Mouse (Mus musculus) adrenal gland, postnatal 4 days (tissue): ENCODE measurements around the gene Rad23b. TPM values are rescaled to one million over a fixed set of nuclear protein-coding genes. Genes with fewer than 3 reads are reported as not detected.
A peak's percentile ranks its signal among the peaks of the same experiment; 100 is the strongest.
"Not testable (repeated sequence)": the region's sequence is repeated elsewhere in the genome, so short reads cannot be mapped to it uniquely, and the experiment has no call there.

Experiments used
- DNase-seq, 2 experiments: peaks; one replicate each; pipeline ENCODE4 v3.0.0; 2021 to 2022; ENCODE audit warnings: low spot score in 2 of 2, mixed read lengths in 2 of 2
- long read RNA-seq, 2 experiments: library from polyadenylated mRNA; stranded (forward); transcript quantifications; one replicate each; pipeline ENCODE4 v2.0.0; 2021
- total RNA-seq, 2 experiments: library from RNA; stranded (reverse); gene quantifications; 2 replicates each; pipeline ENCODE4 v1.2.3; 2021

The Rad23b gene
- 100 to 1,000 TPM; 130 to 141 TPM for total RNA-seq
- long read RNA-seq, experiment 1, transcript Rad23b-201 (10 exons, 3,810 nt) = major isoform, 22 of 31 reads
- long read RNA-seq, experiment 1, partial matches to known transcripts = 7 of 31 reads
- long read RNA-seq, experiment 1, other reads (novel, unspliced or antisense) = 2 of 31 reads
- long read RNA-seq, experiment 2, transcript Rad23b-201 (10 exons, 3,810 nt) = major isoform, 20 of 43 reads
- long read RNA-seq, experiment 2, partial matches to known transcripts = 9 of 43 reads
- long read RNA-seq, experiment 2, other reads (novel, unspliced or antisense) = 13 of 43 reads

- peak; percentile 100 for DNase-seq
Observed at GRCm38 (mm10) chr4:55349452-55350218, at the start of gene Rad23b. Rad23b (plus strand) TSS chr4:55350043.

DNA sequence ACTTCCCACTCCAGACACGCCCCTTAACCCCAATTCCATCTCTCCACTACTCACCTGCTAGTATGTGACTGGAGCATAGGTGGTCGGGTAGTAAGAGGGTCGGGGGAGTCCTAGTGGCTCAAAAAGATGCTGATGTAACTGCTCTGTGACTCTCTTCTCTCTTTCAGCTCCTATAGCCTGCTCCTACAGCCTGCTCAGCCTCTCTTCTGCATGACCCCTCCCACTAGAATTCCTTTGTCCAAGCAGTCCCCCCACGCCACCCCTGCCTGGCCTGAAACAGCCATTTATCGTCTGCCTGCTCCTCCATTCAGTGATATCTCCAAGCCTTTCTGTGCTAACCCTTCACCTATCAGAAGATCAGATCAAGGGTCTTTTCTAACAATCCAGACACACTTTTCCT lies 45.7 kb upstream of the Rad23b start:
- DNase-seq = no peak

DNA sequence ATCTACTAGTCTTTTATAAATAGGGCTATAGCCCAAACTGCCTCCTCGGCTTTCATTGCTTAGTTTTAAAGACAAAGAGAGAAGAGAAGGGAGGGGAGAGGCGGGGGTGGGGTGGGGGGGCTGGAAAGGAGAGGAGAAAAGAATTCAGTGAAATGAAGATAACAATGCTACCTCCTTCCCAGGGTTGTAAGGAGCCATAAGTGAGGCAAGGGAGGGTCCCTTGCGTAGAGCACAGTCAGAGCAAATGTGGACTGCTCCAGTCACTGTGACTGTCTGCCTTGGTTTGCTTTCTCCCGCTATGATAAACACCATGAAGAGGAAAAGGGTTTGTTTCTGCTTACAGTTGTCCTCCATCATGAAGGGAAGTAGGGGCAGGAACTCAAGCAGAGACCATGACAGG lies 43.2 kb upstream of the Rad23b start:
- no peak for DNase-seq

DNA sequence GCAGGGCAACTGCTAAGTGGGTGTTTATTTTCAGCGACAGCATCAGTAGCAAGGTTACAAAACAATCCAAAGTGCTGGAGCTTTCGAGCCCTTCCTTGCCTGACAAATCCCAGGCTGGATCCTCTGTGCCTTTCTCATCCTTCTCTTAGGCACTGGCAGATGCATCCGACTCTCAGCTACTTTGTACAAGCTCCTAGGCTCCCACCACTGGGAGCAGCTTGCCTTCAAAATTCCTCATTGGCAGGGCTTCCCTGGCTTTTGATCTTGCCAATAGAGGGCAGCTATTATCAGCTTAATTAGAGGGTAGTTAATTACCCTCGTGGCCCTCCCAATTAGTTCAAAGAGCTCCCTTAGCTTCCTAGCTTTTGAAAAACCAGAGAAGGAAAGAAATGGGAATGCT lies 33.1 kb upstream of the Rad23b start:
- DNase-seq = no peak

- not testable (repeated sequence) for DNase-seq
Observed at GRCm38 (mm10) chr4:55318350-55318749, 31.5 kb upstream of the Rad23b start.

DNA sequence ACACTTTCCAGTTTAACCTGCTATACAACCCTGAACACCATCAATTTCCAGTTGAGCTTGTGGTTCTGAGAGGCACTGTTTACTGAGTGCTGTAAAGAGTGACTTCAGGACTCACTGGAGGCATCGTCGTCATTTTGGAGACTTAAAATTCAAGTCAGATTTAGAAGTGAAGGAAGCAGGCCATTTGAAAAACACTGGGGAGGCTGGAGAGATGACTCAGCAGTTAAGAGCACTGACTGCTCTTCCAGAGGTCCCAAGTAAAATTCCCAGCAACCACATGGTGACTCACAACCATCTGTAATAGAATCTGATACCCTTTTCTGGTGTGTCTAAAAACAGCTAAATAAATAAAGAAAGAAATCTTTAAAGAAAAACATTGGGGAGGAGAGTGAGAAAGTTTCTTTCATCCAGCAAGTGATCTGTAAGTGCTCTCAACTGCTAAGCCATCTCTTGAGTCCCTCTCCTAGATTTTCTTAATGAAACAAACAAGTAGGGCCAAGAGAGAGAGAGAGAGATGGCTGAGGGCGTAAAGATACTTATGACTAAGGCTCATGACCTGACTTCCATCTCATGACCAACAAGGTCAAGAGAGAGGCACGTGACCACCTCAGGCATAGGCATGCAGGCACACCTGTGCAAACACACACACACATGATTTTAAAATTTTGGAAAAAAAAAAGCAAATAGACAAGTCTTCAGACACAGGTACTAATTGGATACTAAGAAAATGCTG lies 23.9 kb upstream of the Rad23b start:
- DNase-seq = no peak

GRCm38 (mm10) chr4:55327508-55327907 lies 22.3 kb upstream of the Rad23b start:
- DNase-seq = no peak

DNA sequence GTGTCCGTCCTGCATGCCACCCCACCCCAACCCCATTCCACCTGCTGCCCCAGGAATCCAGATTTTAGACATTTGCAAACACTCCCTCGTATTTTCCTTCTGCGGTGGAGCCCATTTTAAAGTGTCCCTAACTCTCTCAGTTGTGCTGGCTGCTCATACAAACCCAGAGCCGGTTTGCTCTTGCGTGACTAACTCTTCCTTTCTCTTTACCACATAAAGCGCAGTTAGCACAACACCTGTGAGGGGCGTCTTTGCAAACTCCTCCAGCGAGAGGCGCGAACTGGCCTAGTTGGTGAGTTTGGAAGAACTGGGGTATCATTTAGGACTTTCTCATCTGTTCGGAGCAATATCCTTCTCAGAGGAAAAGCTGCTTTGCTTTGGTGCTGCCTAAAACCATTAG lies 21.4 kb upstream of the Rad23b start:
- no peak for DNase-seq

- DNase-seq = not testable (repeated sequence)
Observed at GRCm38 (mm10) chr4:55328928-55329327, 20.9 kb upstream of the Rad23b start.

- DNase-seq = no peak
Observed at GRCm38 (mm10) chr4:55329621-55330346, 20.1 kb upstream of the Rad23b start.

DNA sequence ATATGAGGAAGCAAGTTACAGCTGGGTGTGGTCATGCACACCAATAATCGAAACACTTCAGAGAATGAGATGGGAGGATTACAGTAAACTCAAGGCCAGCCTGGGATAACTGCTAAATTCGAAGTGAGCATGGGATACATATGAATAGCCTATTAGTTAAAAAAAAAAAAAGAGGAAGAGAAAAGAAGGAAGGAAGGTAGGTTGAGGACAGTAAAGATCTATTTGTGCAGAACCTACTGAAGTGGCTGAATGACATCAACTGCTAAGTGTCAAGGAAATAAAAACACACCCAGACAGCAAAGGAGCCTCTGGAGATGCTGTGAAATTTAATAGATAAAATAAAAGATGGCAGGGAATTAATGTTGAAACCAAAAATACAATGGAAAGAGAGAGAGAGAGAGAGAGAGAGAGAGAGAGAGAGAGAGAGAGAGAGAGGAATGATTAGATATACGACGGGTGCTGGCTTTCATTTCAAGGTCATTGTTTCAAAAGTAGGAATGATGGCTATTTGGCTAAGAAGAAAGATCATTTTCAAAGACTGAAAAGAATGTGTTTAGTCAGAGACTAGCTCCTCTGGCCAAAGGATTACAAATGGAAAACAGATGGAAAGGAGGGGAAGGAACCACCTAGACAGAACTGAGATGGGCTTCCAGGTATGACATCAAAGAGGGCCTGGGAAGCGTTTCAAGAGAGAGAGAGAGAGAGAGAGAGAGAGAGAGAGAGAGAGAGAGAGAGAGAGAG lies 14.6 kb upstream of the Rad23b start:
- no peak for DNase-seq

DNA sequence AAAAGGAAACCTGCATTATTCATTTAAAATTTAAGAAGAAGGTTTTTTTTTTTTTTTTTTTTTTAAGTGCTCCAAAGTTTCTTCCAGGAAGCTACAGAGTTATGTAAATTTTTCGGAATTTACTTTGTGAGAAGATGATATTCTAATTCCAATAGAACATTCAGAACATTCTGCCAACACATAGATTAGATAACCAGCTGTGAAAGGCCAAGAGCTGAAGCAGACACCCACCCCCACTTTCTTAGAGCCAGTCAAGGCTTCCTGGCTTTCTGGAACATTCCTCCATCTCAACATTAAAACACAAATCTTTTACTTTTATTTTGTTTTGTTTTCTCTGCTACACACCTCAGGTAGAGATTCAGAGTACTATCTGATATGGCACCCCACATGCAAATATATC lies 10.9 kb upstream of the Rad23b start:
- DNase-seq = no peak

DNA sequence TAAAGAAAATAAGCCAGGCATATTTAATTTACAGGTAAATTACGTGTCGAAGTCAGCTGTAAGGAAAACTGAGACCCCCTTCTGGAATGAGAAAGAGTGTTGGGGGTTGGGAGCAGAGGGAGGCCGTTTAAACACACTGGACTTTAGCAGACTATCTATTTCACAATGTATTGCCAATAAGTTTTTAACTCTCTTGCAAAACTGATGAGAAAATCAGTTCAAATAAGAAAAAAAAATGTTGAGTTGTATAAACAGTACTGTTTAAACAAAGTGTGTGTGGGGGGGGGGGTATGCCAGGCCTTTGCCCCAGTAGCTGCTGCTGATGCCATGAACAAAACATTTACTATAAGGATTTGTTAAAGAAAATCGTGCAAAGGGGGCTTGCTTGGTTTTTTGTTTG lies 10.5 kb upstream of the Rad23b start:
- DNase-seq = no peak

DNA sequence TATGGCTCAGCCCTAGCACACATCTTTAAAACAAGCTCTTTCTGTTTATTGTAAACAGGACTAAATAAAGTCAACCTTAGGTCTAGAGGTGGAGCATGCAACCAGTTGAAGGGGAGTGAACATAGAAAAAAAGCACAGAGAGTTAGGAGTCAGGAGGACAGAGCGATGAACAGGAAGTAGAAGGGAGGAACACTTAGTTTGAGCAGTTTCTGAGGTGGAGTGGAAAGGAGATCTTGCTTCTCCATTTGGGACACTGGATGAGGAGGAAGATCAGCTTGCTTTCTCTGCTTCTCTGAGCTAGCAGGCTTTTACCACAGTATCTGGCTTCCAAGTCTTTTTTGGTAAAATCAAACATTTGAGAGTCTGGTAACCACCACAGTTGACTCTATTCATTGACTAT lies 8.0 kb upstream of the Rad23b start:
- no peak for DNase-seq

- DNase-seq = no peak
Observed at GRCm38 (mm10) chr4:55342602-55343001, 7.2 kb upstream of the Rad23b start.

DNA sequence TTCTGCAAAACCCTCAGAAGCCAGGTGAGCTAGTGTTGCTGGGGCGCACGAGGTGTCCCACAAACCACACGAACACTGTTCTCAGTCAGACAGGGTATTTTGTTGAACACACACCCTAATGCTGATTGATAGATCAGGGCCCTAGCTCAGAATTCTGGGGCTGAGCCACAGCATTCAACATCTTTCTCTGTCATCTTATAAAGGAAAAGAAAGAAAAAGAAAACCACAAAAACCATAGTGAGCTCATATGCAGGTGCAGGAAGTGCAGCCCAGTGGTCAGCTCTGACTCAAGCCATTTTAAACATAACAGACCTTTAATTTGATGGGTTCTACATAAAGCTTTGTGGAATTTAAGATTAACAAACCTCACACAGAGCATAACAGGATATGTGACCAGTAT lies 6.6 kb upstream of the Rad23b start:
- no peak for DNase-seq

- no peak for DNase-seq
Observed at GRCm38 (mm10) chr4:55348759-55349451, 938 bp upstream of the Rad23b start.

DNA sequence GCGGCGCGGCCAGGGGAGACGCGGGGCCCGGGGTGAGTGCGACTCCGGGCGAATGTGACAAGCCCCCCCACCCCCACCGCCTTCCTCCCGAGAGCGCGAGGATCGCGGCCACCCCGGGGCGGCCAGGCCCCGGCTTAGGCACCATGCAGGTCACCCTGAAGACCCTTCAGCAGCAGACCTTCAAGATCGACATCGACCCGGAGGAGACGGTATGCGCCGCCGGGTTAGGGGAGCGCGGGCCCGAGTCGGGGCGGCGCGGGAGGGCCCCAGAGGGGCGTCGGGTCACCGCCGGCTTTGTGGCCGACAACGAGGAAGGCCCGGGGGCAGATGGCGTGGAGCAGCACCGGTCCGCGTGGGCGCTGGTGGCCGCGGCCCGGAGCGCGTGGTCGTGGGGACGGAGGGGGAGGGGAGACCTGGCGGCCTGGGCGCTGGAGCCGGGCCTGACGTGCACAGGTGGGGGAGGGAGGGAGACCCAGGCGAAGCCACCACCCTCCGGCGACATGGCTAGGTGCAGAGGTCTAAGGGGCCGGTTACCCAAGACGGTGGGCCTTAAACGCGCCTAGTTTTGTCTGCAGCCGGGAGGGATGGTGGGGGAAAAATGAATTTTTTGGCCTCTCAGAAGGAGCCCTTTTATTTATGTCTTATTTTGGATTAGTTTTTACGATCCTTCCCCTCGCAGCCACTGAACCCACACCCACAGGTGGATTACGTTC lies 532 bp downstream of the Rad23b start:
- DNase-seq = peak; percentile 19 to 20

DNA sequence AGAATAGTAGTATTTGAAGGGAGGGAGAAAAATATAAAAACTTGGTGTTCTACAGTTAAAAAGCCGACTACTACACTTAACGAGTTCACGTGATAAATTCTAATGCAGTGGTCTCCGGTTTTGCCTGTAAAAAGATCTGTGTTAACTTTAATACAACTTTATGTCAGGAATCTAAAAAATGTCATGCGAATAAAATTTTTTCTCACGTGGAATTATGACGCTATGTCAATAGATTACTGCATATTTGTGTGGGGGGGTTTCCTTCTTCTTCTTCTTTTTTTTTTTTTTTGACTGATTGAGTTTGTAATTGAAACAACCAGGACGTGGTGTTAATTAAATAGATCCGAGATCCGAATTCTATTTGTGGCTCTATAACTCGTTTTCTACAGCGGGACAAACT lies 1.2 kb downstream of the Rad23b start:
- DNase-seq = no peak
